ENCODE assay signal across 28 mouse cellular contexts in the genomic region with DNA sequence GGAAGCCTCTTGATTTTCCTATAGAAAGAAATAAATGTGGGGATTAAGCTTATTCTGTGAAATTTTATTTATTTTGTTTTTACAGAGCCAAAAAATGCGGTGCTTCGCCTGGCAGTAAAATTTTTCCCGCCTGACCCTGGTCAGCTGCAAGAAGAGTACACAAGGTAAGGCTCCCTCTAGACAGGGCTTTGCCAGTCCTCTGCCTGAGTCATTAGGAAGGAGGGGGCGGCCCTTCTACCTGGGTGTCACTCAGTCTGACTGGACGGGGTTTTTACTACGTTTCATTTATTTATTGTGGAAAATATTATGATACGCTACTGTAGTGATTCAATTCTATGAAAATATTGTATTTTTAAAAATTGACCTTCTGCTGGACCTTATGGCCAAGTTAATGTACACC. TPM values are rescaled to one million over a fixed set of nuclear protein-coding genes. Genes with fewer than 3 reads are reported as not detected.
A peak's percentile ranks its signal among the peaks of the same experiment; 100 is the strongest.
DNase-seq lines count a peak whose midpoint lies in the region; ATAC-seq and TF ChIP-seq lines count a peak whose summit lies in the region.
"Had no signal": no experiment of that assay in that cellular context is flagged by ENCODE, and none has a peak within 500 bp of the region (broad histone marks: within the 10 kb centered on the region; RNA-seq: fewer than 3 reads in every experiment).

No protein-coding gene starts in this region.

- H3K9me3 ChIP-seq in intestine, embryonic 15.5 days: no peaks in the 10 kb centered on the region
- no peaks in the 10 kb centered on the region for H3K9me3 ChIP-seq in intestine, postnatal 0 days (ENCODE audit: control insufficient read depth)
- H3K9me3 ChIP-seq: embryonic facial prominence, embryonic 10.5 days; embryonic facial prominence, embryonic 13.5 days; forebrain, embryonic 12.5 days; forebrain, embryonic 15.5 days; heart, embryonic 12.5 days; heart, embryonic 15.5 days; hindbrain, embryonic 10.5 days; hindbrain, embryonic 13.5 days had no signal

- 67% methylated on average over 7 of the region's 7 CpGs for WGBS in intestine, embryonic 15.5 days
- WGBS in intestine, postnatal 0 days: 47% methylated on average over 7 of the region's 7 CpGs
- WGBS in small intestine, adult 2 months: 40% methylated on average over 7 of the region's 7 CpGs

- TF ChIP-seq CTCF in intestine, postnatal 0 days (IDR thresholded peaks at IDR 0.05; ENCODE audit: low read depth): no peak
- TF ChIP-seq CTCF in small intestine, adult 2 months (IDR thresholded peaks at IDR 0.05; ENCODE audit: extremely low read depth, insufficient read length, insufficient replicate concordance, low read depth, low read length): no peak

- H3K27me3 ChIP-seq in intestine, embryonic 15.5 days (replicated peaks): no peaks in the 10 kb centered on the region
- H3K27me3 ChIP-seq in intestine, postnatal 0 days (replicated peaks; ENCODE audit: control insufficient read depth, insufficient read depth, low read length): no peaks in the 10 kb centered on the region
- H3K27me3 ChIP-seq in small intestine, adult 2 months (ENCODE audit: control insufficient read depth, insufficient read depth, low read length): no peaks in the 10 kb centered on the region
- H3K27me3 ChIP-seq: embryonic facial prominence, embryonic 13.5 days; forebrain, embryonic 12.5 days; forebrain, embryonic 15.5 days; heart, embryonic 12.5 days; heart, embryonic 15.5 days; hindbrain, embryonic 13.5 days had no signal

- no peak overlapping the region for H3K4me2 ChIP-seq in intestine, embryonic 15.5 days (replicated peaks)
- H3K4me2 ChIP-seq in intestine, postnatal 0 days (replicated peaks; ENCODE audit: low read depth): no peak overlapping the region
- H3K4me2 ChIP-seq: embryonic facial prominence, embryonic 13.5 days; forebrain, embryonic 12.5 days; forebrain, embryonic 15.5 days; heart, embryonic 12.5 days; heart, embryonic 15.5 days; hindbrain, embryonic 13.5 days had no signal

- no peaks in the 10 kb centered on the region for H3K4me1 ChIP-seq in intestine, embryonic 15.5 days (replicated peaks)
- H3K4me1 ChIP-seq in intestine, postnatal 0 days (replicated peaks; ENCODE audit: control insufficient read depth, insufficient read depth, low read length): peaks cover 6% of the 10 kb centered on the region; the same call in 1 of the 2 replicates
- H3K4me1 ChIP-seq in small intestine, adult 2 months (ENCODE audit: control insufficient read depth, insufficient read depth, insufficient read length, low read length): peaks cover 14% of the 10 kb centered on the region; the same call in 1 of the 2 replicates
- H3K4me1 ChIP-seq: embryonic facial prominence, embryonic 10.5 days; embryonic facial prominence, embryonic 13.5 days; forebrain, embryonic 12.5 days; forebrain, embryonic 15.5 days; heart, embryonic 12.5 days; heart, embryonic 15.5 days; hindbrain, embryonic 10.5 days; hindbrain, embryonic 13.5 days had no signal

- H3K27ac ChIP-seq in intestine, embryonic 15.5 days: no peak overlapping the region
- H3K27ac ChIP-seq in intestine, postnatal 0 days (ENCODE audit: low read depth, low read length): no peak overlapping the region
- peak overlapping the region; percentile 44; the same call in 1 of the 2 replicates for H3K27ac ChIP-seq in small intestine, adult 2 months (ENCODE audit: insufficient read depth, low read depth, low read length)
- H3K27ac ChIP-seq: embryonic facial prominence, embryonic 10.5 days; embryonic facial prominence, embryonic 13.5 days; forebrain, embryonic 12.5 days; forebrain, embryonic 15.5 days; heart, embryonic 15.5 days; hindbrain, embryonic 10.5 days; hindbrain, embryonic 13.5 days had no signal

- no peak overlapping the region for H3K9ac ChIP-seq in intestine, embryonic 15.5 days
- no peak overlapping the region for H3K9ac ChIP-seq in intestine, postnatal 0 days (ENCODE audit: low read depth, low read length)
- H3K9ac ChIP-seq: embryonic facial prominence, embryonic 13.5 days; forebrain, embryonic 12.5 days; forebrain, embryonic 15.5 days; heart, embryonic 12.5 days; heart, embryonic 15.5 days; hindbrain, embryonic 13.5 days had no signal

- DNase-seq in urinary bladder, adult 18-20 months (ENCODE audit: low spot score in 2 of 2): peak; percentile 7 to 8
- DNase-seq in urinary bladder, adult 2 months (ENCODE audit: low spot score): no peak
- DNase-seq in Muller cell, postnatal 12 days (ENCODE audit: inconsistent ontology term): no peak
- DNase-seq: adrenal gland, adult 8-10 months; adrenal gland, postnatal 25 days; B cell, adult 2 months; cerebellum, adult 11-12 months; cerebellum, adult 8-10 months; cerebellum, postnatal 10 days; cerebellum, postnatal 36 days; embryo, embryonic 11 days; gastrocnemius, postnatal 36 days; heart, postnatal 10 days; heart, postnatal 36 days had no signal

- no peak for TF ChIP-seq POLR2A in small intestine, adult 2 months (IDR thresholded peaks at IDR 0.05; ENCODE audit: low read depth, low read length)

- ATAC-seq in intestine, embryonic 15.5 days: peak; percentile 71
- ATAC-seq in intestine, postnatal 0 days: no peak
- ATAC-seq: activated CD4-positive, CD25-positive, alpha-beta regulatory T cell, adult 4 months; forebrain, embryonic 15.5 days; hindbrain, embryonic 16.5 days had no signal

- H3K4me3 ChIP-seq in intestine, embryonic 15.5 days (replicated peaks): no peak overlapping the region
- H3K4me3 ChIP-seq in intestine, postnatal 0 days (ENCODE audit: low read depth, low read length): no peak overlapping the region
- H3K4me3 ChIP-seq in small intestine, adult 2 months (ENCODE audit: low read depth, low read length): no peak overlapping the region
- H3K4me3 ChIP-seq: embryonic facial prominence, embryonic 10.5 days; embryonic facial prominence, embryonic 13.5 days; erythroblast, embryonic 14.5 days; forebrain, embryonic 12.5 days; forebrain, embryonic 15.5 days; heart, embryonic 12.5 days; heart, embryonic 15.5 days; hindbrain, embryonic 10.5 days; hindbrain, embryonic 13.5 days had no signal

- H3K36me3 ChIP-seq in intestine, embryonic 15.5 days: no peaks in the 10 kb centered on the region
- peaks cover 8% of the 10 kb centered on the region; the same call in 1 of the 2 replicates for H3K36me3 ChIP-seq in intestine, postnatal 0 days (ENCODE audit: control insufficient read depth, insufficient read depth)
- H3K36me3 ChIP-seq in small intestine, adult 2 months (ENCODE audit: control insufficient read depth, insufficient read depth, low read length): peaks cover 12% of the 10 kb centered on the region
- H3K36me3 ChIP-seq: forebrain, embryonic 12.5 days; forebrain, embryonic 15.5 days; heart, embryonic 12.5 days; heart, embryonic 15.5 days; hindbrain, embryonic 10.5 days; hindbrain, embryonic 13.5 days had no signal

RNA-seq across cellular contexts. Expression of gene Farp2, which starts 51.3 kb away (rescaled TPM):
- polyA plus RNA-seq in intestine, embryonic 15.5 days (2015; fragmentation: Nextera tagmentation; extraction: Ambion mirVana): 6.1 and 6.8 TPM in 2 replicates
- 5.3 and 6.7 TPM in 2 replicates for polyA plus RNA-seq in intestine, postnatal 0 days (2015; fragmentation: Nextera tagmentation; extraction: Ambion mirVana)
- polyA plus RNA-seq in urinary bladder, adult 2 months (2012; rRNA removed): 4.9 and 5.3 TPM in 2 replicates
- polyA plus RNA-seq in small intestine, adult 2 months (2012; rRNA removed): 4.7 and 13.6 TPM in 2 replicates
- polyA plus RNA-seq: erythroblast, embryonic 14.5 days had no signal

Comparison
In these comparisons a context has a peak if more than half of its experiments do, and no peak if none do; other contexts are left out.
1. DNase-seq: peak in urinary bladder, adult 18-20 months (2 of 2); none in urinary bladder, adult 2 months (single experiment) and Muller cell, postnatal 12 days (single experiment).